Mouse (Mus musculus) stomach, embryonic 14.5 days (tissue): ENCODE measurements at regions not wholly inside any gene's neighbourhood (a gene's known extent, or its start where the extent isn't known, plus 50 kb on each side); places are given as distances from the start of the nearest gene placed in this dataset.

Experiments used
- ATAC-seq: fragments of 200-750 bp; cut with Nextera tagmentation; 2 replicates; pipeline ENCODE4 v1.8.0; 2017; ENCODE audit warnings: low read depth, moderate TSS enrichment; ENCODE audit not compliant: insufficient number of reproducible peaks, insufficient read depth, low FRiP score
- H3K27ac ChIP-seq: fragments of 300-500 bp; sonication (generic); 2 replicates; pipeline ENCODE4 v1.5.1; 2014; ENCODE audit warnings: mild to moderate bottlenecking, low read length, moderate library complexity, mixed read lengths
- H3K27me3 ChIP-seq: fragments of 300-500 bp; sonication (generic); 2 replicates; pipeline ENCODE4 v1.6.1; 2014; ENCODE audit warnings: low read length, control low read depth, mixed read lengths; ENCODE audit not compliant: control insufficient read depth, insufficient read depth
- H3K36me3 ChIP-seq: fragments of 300-500 bp; sonication (generic); 2 replicates; pipeline ENCODE4 v1.6.1; 2014; ENCODE audit warnings: mild to moderate bottlenecking, control low read depth, low read length, moderate library complexity, mixed read lengths; ENCODE audit not compliant: control insufficient read depth, insufficient read depth
- H3K4me1 ChIP-seq: fragments of 300-500 bp; sonication (generic); 2 replicates; pipeline ENCODE4 v1.6.1; 2014; ENCODE audit warnings: low read length, control low read depth, mixed read lengths; ENCODE audit not compliant: control insufficient read depth, insufficient read depth
- H3K4me2 ChIP-seq: fragments of 300-500 bp; sonication (generic); replicated peaks from 2 replicates; pipeline ENCODE4 v1.6.1; 2014; ENCODE audit warnings: low read depth, low read length, control low read depth
- H3K4me3 ChIP-seq: fragments of 300-500 bp; sonication (generic); 2 replicates; pipeline ENCODE4 v1.5.1; 2014; ENCODE audit warnings: low read depth, low read length, control low read depth
- H3K9ac ChIP-seq: fragments of 300-500 bp; sonication (generic); replicated peaks from 2 replicates; pipeline ENCODE4 v1.6.1; 2014; ENCODE audit warnings: low read depth, mild to moderate bottlenecking, control low read depth, low read length, moderate library complexity, mixed read lengths
- H3K9me3 ChIP-seq: fragments of 300-500 bp; sonication (generic); 2 replicates; pipeline ENCODE4 v1.6.1; 2016; ENCODE audit warnings: low read depth, low read length, control low read depth; ENCODE audit not compliant: control insufficient read depth
- WGBS: fragments of 180-500 bp; shearing (Covaris S2); extraction: QIAGEN DNeasy Blood & Tissue Kit; methylation state at CpG from one replicate; pipeline ENCODE4 v1.1.7; 2014; 5-methylcytosine and 5-hydroxymethylcytosine counted together

- no peak for ATAC-seq
- H3K4me3 ChIP-seq: no peak overlapping the region
- WGBS: 17% methylated on average over 12 of the region's 12 CpGs
- no peaks in the 10 kb centered on the region for H3K27me3 ChIP-seq
- no peak overlapping the region for H3K9ac ChIP-seq
- H3K36me3 ChIP-seq: no peaks in the 10 kb centered on the region
- no peak overlapping the region; the same call in 1 of the 2 replicates for H3K27ac ChIP-seq
- no peaks in the 10 kb centered on the region for H3K9me3 ChIP-seq
- H3K4me2 ChIP-seq: no peak overlapping the region
- H3K4me1 ChIP-seq: peaks cover 4% of the 10 kb centered on the region; the same call in 1 of the 2 replicates
Measured at GRCm38 (mm10) chr19:37789576-37790180, 92.1 kb downstream of the Cyp26a1 start.

- 51% methylated on average over 24 of the region's 24 CpGs for WGBS
- Histone ChIP-seq H3K27ac (no peak overlapping the region; the same call in 1 of the 2 replicates), H3K9ac (no peak overlapping the region), H3K4me1 (peaks cover 4% of the 10 kb centered on the region; the same call in 1 of the 2 replicates), H3K27me3 (no peaks in the 10 kb centered on the region), H3K36me3 (no peaks in the 10 kb centered on the region), H3K9me3 (no peaks in the 10 kb centered on the region), H3K4me2 (no peak overlapping the region), H3K4me3 (no peak overlapping the region)
- ATAC-seq: no peak
Measured at GRCm38 (mm10) chr19:37790281-37791073, 92.9 kb downstream of the Cyp26a1 start.

GRCm38 (mm10) chr19:37793176-37793575 lies 95.6 kb downstream of the Cyp26a1 start:
- H3K9ac ChIP-seq: no peak overlapping the region
- no peaks in the 10 kb centered on the region for H3K36me3 ChIP-seq
- no peak for ATAC-seq
- 81% methylated on average over 9 of the region's 9 CpGs for WGBS
- H3K4me3 ChIP-seq: no peak overlapping the region
- H3K27me3 ChIP-seq: no peaks in the 10 kb centered on the region
- no peak overlapping the region for H3K4me2 ChIP-seq
- no peaks in the 10 kb centered on the region for H3K9me3 ChIP-seq
- H3K4me1 ChIP-seq: peaks cover 4% of the 10 kb centered on the region; the same call in 1 of the 2 replicates
- H3K27ac ChIP-seq: no peak overlapping the region

- H3K27me3 ChIP-seq: no peaks in the 10 kb centered on the region
- H3K27ac ChIP-seq: no peak overlapping the region
- no peak for ATAC-seq
- H3K4me1 ChIP-seq: no peaks in the 10 kb centered on the region
- H3K9me3 ChIP-seq: no peaks in the 10 kb centered on the region
- no peak overlapping the region for H3K9ac ChIP-seq
- H3K4me2 ChIP-seq: no peak overlapping the region
- 73% methylated on average over 18 of the region's 18 CpGs for whole genome bisulfite sequencing
- no peak overlapping the region for H3K4me3 ChIP-seq
- no peaks in the 10 kb centered on the region for H3K36me3 ChIP-seq
Measured at GRCm38 (mm10) chr19:37795552-37796343, 98.2 kb downstream of the Cyp26a1 start.

- Histone ChIP-seq H3K9me3 (no peaks in the 10 kb centered on the region), H3K9ac (no peak overlapping the region), H3K4me2 (no peak overlapping the region), H3K36me3 (no peaks in the 10 kb centered on the region), H3K27ac (no peak overlapping the region), H3K4me1 (no peaks in the 10 kb centered on the region), H3K4me3 (no peak overlapping the region), H3K27me3 (no peaks in the 10 kb centered on the region)
- ATAC-seq: no peak
- 73% methylated on average over 3 of the region's 3 CpGs for WGBS
Measured at GRCm38 (mm10) chr19:37800161-37800660, 102.6 kb downstream of the Cyp26a1 start.

- Histone ChIP-seq H3K4me3 (no peak overlapping the region), H3K9me3 (no peaks in the 10 kb centered on the region), H3K4me1 (peaks cover 4% of the 10 kb centered on the region; the same call in 1 of the 2 replicates), H3K27ac (no peak overlapping the region), H3K27me3 (no peaks in the 10 kb centered on the region), H3K9ac (no peak overlapping the region), H3K36me3 (no peaks in the 10 kb centered on the region), H3K4me2 (no peak overlapping the region)
- 84% methylated on average over 11 of the region's 11 CpGs for WGBS
- no peak for ATAC-seq
Measured at GRCm38 (mm10) chr19:37809666-37810065, 112.1 kb downstream of the Cyp26a1 start.

- no peak for ATAC-seq
- Histone ChIP-seq H3K27me3 (no peaks in the 10 kb centered on the region), H3K4me3 (no peak overlapping the region), H3K4me2 (peak overlapping the region; percentile 30), H3K9ac (no peak overlapping the region), H3K9me3 (no peaks in the 10 kb centered on the region; the same call in 1 of the 2 replicates), H3K36me3 (no peaks in the 10 kb centered on the region), H3K27ac (0 out of 2 replicates have a peak overlapping the region, but pooled peaks have one; percentile 10), H3K4me1 (peaks cover 4% of the 10 kb centered on the region; the same call in 1 of the 2 replicates)
- WGBS: 12% methylated on average over 19 of the region's 19 CpGs
Measured at GRCm38 (mm10) chr19:37814089-37815073, 116.8 kb downstream of the Cyp26a1 start.
